Mouse (Mus musculus) heart, embryonic 15.5 days (tissue): ENCODE measurements around the gene Zfp358. TPM values are rescaled to one million over a fixed set of nuclear protein-coding genes. Genes with fewer than 3 reads are reported as not detected.

ENCODE experiments used
- ATAC-seq: fragments of 200-750 bp; cut with Nextera tagmentation; replicated peaks from 2 replicates; pipeline ENCODE4 v1.8.0; 2017; ENCODE audit warnings: low read depth, moderate TSS enrichment; ENCODE audit not compliant: insufficient number of reproducible peaks, insufficient read depth, low FRiP score
- H3K27ac ChIP-seq: fragments of 300-500 bp; sonication (generic); 2 replicates; pipeline ENCODE4 v1.5.1; 2015; ENCODE audit warnings: mild to moderate bottlenecking, inconsistent platforms
- H3K27me3 ChIP-seq: fragments of 300-500 bp; sonication (generic); 2 replicates; pipeline ENCODE4 v1.6.1; 2015; ENCODE audit warnings: inconsistent platforms
- H3K36me3 ChIP-seq: fragments of 300-500 bp; sonication (generic); 2 replicates; pipeline ENCODE4 v1.6.1; 2015; ENCODE audit warnings: mild to moderate bottlenecking, inconsistent platforms
- H3K4me1 ChIP-seq: fragments of 300-500 bp; sonication (generic); replicated peaks from 2 replicates; pipeline ENCODE4 v1.6.1; 2015; ENCODE audit warnings: inconsistent platforms
- H3K4me2 ChIP-seq: fragments of 300-500 bp; sonication (generic); 2 replicates; pipeline ENCODE4 v1.6.1; 2015; ENCODE audit warnings: inconsistent platforms, mild to moderate bottlenecking, moderate library complexity
- H3K4me3 ChIP-seq: fragments of 300-500 bp; sonication (generic); 2 replicates; pipeline ENCODE4 v1.5.1; 2015; ENCODE audit warnings: mild to moderate bottlenecking, inconsistent platforms
- H3K9ac ChIP-seq: fragments of 300-500 bp; sonication (generic); 2 replicates; pipeline ENCODE4 v1.6.1; 2015; ENCODE audit warnings: mild to moderate bottlenecking, inconsistent platforms
- H3K9me3 ChIP-seq: fragments of 300-500 bp; sonication (generic); replicated peaks from 2 replicates; pipeline ENCODE4 v1.6.1; 2016; ENCODE audit warnings: inconsistent platforms
- WGBS: fragments of 180-500 bp; shearing (Covaris S2); methylation state at CpG from one replicate; pipeline ENCODE4 v1.1.7; 2015; ENCODE audit warnings: mixed read lengths; 5-methylcytosine and 5-hydroxymethylcytosine counted together
- polyA plus RNA-seq: library from polyadenylated mRNA; unstranded; fragments of >200 nt; fragmentation: Nextera tagmentation; extraction: Ambion mirVana; gene quantifications from 2 replicates; pipeline ENCODE4 v1.2.1, GENCODE M21; 2015

The Zfp358 gene
- polyA plus RNA-seq, 1 experiment from 2014 or later: 26.4 TPM

- Histone ChIP-seq H3K9me3 (no peaks in the 10 kb centered on the region), H3K4me1 (peaks cover 12% of the 10 kb centered on the region), H3K36me3 (peaks cover 18% of the 10 kb centered on the region), H3K4me2 (peak within 1 kb of the TSS; percentile 84), H3K9ac (peak within 1 kb of the TSS; percentile 91), H3K27me3 (no peaks in the 10 kb centered on the region), H3K4me3 (peak within 1 kb of the TSS; percentile 84), H3K27ac (peak within 1 kb of the TSS; percentile 92)
- peak; percentile 89 for ATAC-seq
- WGBS: under 1% methylated on average over 69 of the region's 70 CpGs
These were observed 7.5 kb downstream of the Zfp358 start, which contains the start of gene Mcoln1 for GRCm38 (mm10) chr8:3500235-3501090. Gene Mcoln1 (plus strand): TSS chr8:3500457.

- Histone ChIP-seq H3K27me3 (no peaks in the 10 kb centered on the region), H3K27ac (no peak overlapping the region), H3K4me2 (no peak overlapping the region), H3K9ac (no peak overlapping the region), H3K4me3 (no peak overlapping the region), H3K9me3 (no peaks in the 10 kb centered on the region), H3K36me3 (peaks cover 18% of the 10 kb centered on the region), H3K4me1 (peaks cover 12% of the 10 kb centered on the region)
- ATAC-seq: no peak
- WGBS: 72% methylated on average over 4 of the region's 4 CpGs
These were observed 9.3 kb downstream of the Zfp358 start for GRCm38 (mm10) chr8:3502217-3502616.

DNA sequence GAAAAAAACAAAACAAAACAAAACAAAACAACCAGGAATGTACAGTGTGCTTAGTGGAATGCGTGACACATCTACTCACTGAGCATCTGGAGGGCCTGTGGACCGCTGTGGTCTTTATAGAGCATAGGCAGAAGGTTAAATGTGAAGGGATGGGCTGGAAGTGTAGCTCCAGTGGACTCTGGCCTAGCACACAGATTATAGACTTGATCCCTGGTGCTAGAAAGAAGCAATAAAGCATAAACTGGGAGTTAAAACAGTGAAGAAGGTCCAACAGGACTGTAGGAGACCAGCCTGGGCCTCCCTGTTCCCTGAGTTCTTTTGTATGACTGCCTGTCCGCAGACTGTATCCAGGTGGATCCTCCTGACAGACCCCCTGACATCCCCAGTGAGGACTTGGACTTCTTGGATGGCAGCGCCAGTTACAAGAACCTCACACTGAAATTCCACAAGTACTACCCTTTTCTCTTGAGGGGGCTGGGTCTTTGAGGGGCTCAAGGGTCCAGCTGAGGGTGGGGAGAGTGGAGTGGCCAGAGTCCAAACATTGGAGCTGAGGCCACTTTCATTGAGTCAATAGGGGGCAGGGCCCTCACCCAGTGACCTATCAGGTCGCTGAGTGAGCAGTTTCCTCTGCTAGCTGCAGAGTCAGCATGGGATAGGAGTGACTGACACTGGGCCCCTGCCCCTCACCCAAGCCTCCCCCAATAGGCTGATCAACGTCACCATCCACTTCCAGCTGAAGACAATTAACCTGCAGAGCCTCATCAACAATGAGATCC lies 15.2 kb downstream of the Zfp358 start:
- Histone ChIP-seq H3K9ac (no peak overlapping the region), H3K36me3 (peaks cover 57% of the 10 kb centered on the region), H3K4me1 (no peaks in the 10 kb centered on the region), H3K4me2 (no peak overlapping the region), H3K27ac (no peak overlapping the region), H3K9me3 (no peaks in the 10 kb centered on the region), H3K27me3 (no peaks in the 10 kb centered on the region), H3K4me3 (no peak overlapping the region)
- ATAC-seq: no peak
- 78% methylated on average over 6 of the region's 6 CpGs for WGBS

DNA sequence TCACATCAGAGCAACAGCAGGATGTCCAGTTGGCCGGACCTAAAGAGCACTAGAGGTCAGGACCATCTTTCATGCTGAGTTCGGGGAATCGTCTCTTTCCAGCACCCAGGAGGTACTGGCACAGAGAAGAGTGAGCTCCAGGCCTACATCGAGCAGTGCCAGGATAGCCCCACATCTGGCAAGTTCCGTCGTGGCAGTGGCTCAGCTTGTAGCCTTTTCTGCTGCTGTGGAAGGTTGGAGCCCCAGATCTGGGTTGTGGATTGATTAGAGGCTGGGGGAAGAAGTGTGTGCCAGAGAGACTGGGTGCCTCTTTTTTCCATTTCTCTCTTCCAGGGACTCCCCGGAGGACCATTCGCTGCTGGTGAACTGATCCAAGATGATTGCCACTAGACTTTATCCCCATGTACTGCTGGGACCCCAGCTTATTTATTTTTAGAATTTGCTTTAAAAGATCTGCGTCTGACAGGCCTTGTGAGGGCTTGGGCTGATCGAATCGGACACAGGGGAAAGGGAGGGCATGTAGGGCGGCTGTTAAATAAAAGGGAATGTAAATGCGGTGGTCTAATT lies 21.8 kb downstream of the Zfp358 start:
- peaks cover 22% of the 10 kb centered on the region; the same call in 1 of the 2 replicates for H3K36me3 ChIP-seq
- H3K27ac ChIP-seq: 0 out of 2 replicates have a peak overlapping the region, but pooled peaks have one; percentile 11
- H3K9ac ChIP-seq: peak overlapping the region; percentile 34
- peak overlapping the region; percentile 98 for H3K4me2 ChIP-seq
- H3K27me3 ChIP-seq: no peaks in the 10 kb centered on the region
- ATAC-seq: no peak
- WGBS: 34% methylated on average over 13 of the region's 13 CpGs
- peak overlapping the region; percentile 65 for H3K4me3 ChIP-seq
- no peaks in the 10 kb centered on the region for H3K9me3 ChIP-seq
- H3K4me1 ChIP-seq: peaks cover 15% of the 10 kb centered on the region

- WGBS: under 1% methylated on average over 25 of the region's 25 CpGs
- Histone ChIP-seq H3K4me1 (peaks cover 15% of the 10 kb centered on the region), H3K9ac (peak within 1 kb of the TSS; percentile 64), H3K4me2 (peak within 1 kb of the TSS; percentile 98), H3K27me3 (no peaks in the 10 kb centered on the region), H3K4me3 (peak within 1 kb of the TSS; percentile 65), H3K27ac (peak within 1 kb of the TSS; percentile 77), H3K36me3 (peaks cover 22% of the 10 kb centered on the region; the same call in 1 of the 2 replicates), H3K9me3 (no peaks in the 10 kb centered on the region)
- ATAC-seq: peak; percentile 64
These were observed 22.3 kb downstream of the Zfp358 start, which contains the start of gene Pnpla6 for GRCm38 (mm10) chr8:3515260-3515671. Gene Pnpla6 (plus strand): TSS chr8:3515384.

- peak overlapping the region; percentile 98 for H3K4me2 ChIP-seq
- peak; percentile 28 for ATAC-seq
- H3K27me3 ChIP-seq: no peaks in the 10 kb centered on the region
- H3K36me3 ChIP-seq: peaks cover 19% of the 10 kb centered on the region; the same call in 1 of the 2 replicates
- H3K4me1 ChIP-seq: peaks cover 15% of the 10 kb centered on the region
- H3K9me3 ChIP-seq: no peaks in the 10 kb centered on the region
- under 1% methylated on average over 25 of the region's 25 CpGs for WGBS
- peak overlapping the region; percentile 77 for H3K27ac ChIP-seq
- peak overlapping the region; percentile 65 for H3K4me3 ChIP-seq
- H3K9ac ChIP-seq: peak overlapping the region; percentile 64
These were observed 23.0 kb downstream of the Zfp358 start for GRCm38 (mm10) chr8:3515771-3516417.

- peak overlapping the region; percentile 64 for H3K9ac ChIP-seq
These were observed 23.6 kb downstream of the Zfp358 start for GRCm38 (mm10) chr8:3516450-3517116.

DNA sequence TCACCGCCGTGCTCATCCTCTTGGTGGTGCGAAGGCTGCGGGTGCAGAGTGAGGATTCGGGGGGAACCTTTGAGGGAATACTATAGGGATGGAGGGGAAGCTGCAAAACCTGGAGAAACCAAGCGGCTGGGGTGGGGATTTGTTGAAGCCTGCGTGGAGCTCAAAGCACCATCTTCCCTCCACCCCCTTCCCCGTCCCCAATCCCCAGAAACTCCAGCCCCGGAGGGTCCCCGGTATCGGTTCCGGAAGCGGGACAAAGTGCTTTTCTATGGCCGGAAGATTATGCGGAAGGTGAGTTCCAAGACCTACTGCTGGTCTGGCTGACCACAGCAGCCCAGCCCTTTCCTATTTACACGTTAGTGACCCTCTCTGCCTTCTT lies 24.2 kb downstream of the Zfp358 start:
- Histone ChIP-seq H3K4me3 (peak overlapping the region; percentile 65), H3K4me1 (peaks cover 15% of the 10 kb centered on the region), H3K27me3 (no peaks in the 10 kb centered on the region), H3K4me2 (peak overlapping the region; percentile 98), H3K27ac (peak overlapping the region; percentile 39), H3K36me3 (peaks cover 11% of the 10 kb centered on the region; the same call in 1 of the 2 replicates), H3K9ac (peak overlapping the region; percentile 64), H3K9me3 (no peaks in the 10 kb centered on the region)
- WGBS: 4% methylated on average over 16 of the region's 16 CpGs
- ATAC-seq: no peak; the same call in 1 of the 2 replicates

More at GRCm38 (mm10) chr8:3516450-3517116, 23.6 kb downstream of the Zfp358 start:
- ATAC-seq: peak; percentile 81
- H3K4me2 ChIP-seq: peak overlapping the region; percentile 98
- WGBS: 1% methylated on average over 36 of the region's 36 CpGs
- H3K27me3 ChIP-seq: no peaks in the 10 kb centered on the region
- no peaks in the 10 kb centered on the region for H3K9me3 ChIP-seq
- peak overlapping the region; percentile 65 for H3K4me3 ChIP-seq
- peaks cover 15% of the 10 kb centered on the region for H3K4me1 ChIP-seq
- peaks cover 12% of the 10 kb centered on the region; the same call in 1 of the 2 replicates for H3K36me3 ChIP-seq
- H3K27ac ChIP-seq: peak overlapping the region; percentile 77

DNA sequence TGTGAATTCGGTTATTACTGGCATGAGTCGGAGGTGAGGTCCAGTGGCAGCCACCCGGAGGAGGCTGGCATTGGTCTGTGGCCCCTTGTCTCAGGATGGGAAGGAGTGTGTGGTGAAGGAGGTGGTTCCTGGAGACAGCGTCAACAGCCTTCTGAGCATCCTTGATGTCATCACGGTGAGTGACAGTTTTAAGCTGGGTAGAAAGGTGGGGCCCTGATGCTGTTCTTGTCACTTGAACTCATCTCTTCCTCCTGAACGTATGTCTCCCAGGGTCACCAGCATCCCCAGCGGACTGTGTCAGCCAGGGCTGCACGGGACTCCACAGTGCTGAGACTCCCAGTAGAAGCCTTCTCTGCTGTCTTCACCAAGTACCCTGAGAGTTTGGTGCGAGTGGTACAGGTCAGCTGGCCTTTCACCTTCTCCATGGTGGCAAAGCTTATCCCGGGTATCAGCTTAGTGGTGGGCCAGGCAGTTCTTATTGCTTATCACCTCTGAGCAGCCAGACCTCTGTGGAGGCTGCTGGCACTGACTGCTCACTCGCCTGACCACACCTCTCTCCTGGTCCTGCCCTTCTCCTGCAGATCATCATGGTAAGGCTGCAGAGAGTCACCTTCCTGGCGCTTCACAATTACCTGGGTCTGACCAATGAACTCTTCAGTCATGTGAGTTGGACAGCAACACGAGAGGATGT lies 29.2 kb downstream of the Zfp358 start:
- no peaks in the 10 kb centered on the region for H3K27me3 ChIP-seq
- peaks cover 2% of the 10 kb centered on the region; the same call in 1 of the 2 replicates for H3K4me1 ChIP-seq
- WGBS: 88% methylated on average over 13 of the region's 13 CpGs
- H3K9me3 ChIP-seq: no peaks in the 10 kb centered on the region
- no peak for ATAC-seq
- H3K4me3 ChIP-seq: no peak overlapping the region
- H3K9ac ChIP-seq: no peak overlapping the region
- H3K36me3 ChIP-seq: peaks cover 25% of the 10 kb centered on the region
- H3K4me2 ChIP-seq: no peak overlapping the region
- no peak overlapping the region for H3K27ac ChIP-seq

- Histone ChIP-seq H3K4me3 (no peak overlapping the region), H3K27ac (no peak overlapping the region), H3K4me2 (no peak overlapping the region), H3K9me3 (no peaks in the 10 kb centered on the region), H3K4me1 (no peaks in the 10 kb centered on the region), H3K9ac (no peak overlapping the region), H3K36me3 (peaks cover 28% of the 10 kb centered on the region), H3K27me3 (no peaks in the 10 kb centered on the region)
- ATAC-seq: no peak
- WGBS: 80% methylated on average over 5 of the region's 5 CpGs
These were observed 37.9 kb downstream of the Zfp358 start for GRCm38 (mm10) chr8:3530816-3531215.
